In the genomic region with DNA sequence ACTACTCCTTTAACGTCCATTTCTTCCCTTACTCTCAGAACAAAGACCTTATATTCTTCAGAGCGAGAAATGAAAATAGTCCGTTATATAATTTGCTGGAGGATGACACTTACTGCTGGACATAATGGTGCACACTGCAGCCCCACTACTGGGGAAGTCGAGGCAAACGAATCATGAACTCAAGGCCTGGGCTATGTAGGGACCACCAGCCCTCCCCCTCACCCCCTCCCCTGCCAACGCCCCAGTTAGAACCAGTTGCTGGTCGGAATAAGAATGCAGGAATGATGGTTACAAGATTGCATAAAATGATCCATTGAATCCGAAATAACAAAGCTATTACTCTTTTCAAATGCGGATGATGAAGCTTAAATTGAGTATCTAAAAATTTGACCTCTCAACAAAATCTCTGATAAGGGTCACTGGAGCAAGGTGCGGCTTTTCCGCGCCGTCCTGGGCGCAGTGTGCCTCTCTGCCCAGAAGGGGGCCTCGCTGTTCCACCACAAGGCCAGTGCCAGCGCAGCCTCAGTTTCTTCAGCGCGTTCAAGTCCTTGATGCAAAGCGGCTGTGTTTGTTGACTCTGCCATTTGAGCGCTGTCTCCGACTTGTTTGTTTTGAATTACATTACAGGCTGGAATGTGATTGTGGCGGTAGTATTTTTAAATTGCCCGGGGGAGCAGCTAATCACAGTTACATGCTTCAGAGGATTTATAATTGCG, we compare ENCODE assay signal across 8 mouse cellular contexts. TPM values are rescaled to one million over a fixed set of nuclear protein-coding genes. Genes with fewer than 3 reads are reported as not detected.
A peak's percentile ranks its signal among the peaks of the same experiment; 100 is the strongest.
DNase-seq lines count a peak whose midpoint lies in the region; ATAC-seq lines count a peak whose summit lies in the region.

No protein-coding gene starts in this region.

- no peak for ATAC-seq in erythroid progenitor cell, adult 5-6 weeks (replicated peaks; ENCODE audit: low FRiP score, poor library complexity, severe bottlenecking)

- DNase-seq in R1 (ENCODE audit: low read depth, low spot score), result peak; percentile 73
- peak; percentile 80 to 87 for DNase-seq in cerebellum, postnatal 25 days
- peak; percentile 64 for DNase-seq in gastrocnemius, postnatal 14 days
- DNase-seq in induced T-regulatory cell, adult 2 months (ENCODE audit: low read depth), result peak; percentile 60
- peak; percentile 73 to 81 for DNase-seq in left cerebral cortex, postnatal 25 days (ENCODE audit: low spot score in 2 of 2)
- peak; percentile 77 for DNase-seq in mesoderm, embryonic 11.5 days (ENCODE audit: low read depth, low spot score)
- DNase-seq in right cerebral cortex, postnatal 4 days, result peak; percentile 79

- intact Hi-C loops in gastrocnemius, postnatal 14 days (cut with DNase I; ENCODE audit: low total_unique reads), result loop anchor here (5.0 to 10.0 kb wide), 2 partner anchors 638 to 750 kb away; no protein-coding TSS in a partner anchor
- intact Hi-C loops in left cerebral cortex, postnatal 25 days (cut with DNase I), result loop anchor here (2.0 to 5.0 kb wide), 5 partner anchors 298 to 826 kb away; partner anchors contain the start of gene Hivep2

RNA-seq across cellular contexts. Expression of gene Pex3, which starts 11.6 kb away (rescaled TPM):
- 10 to 100 TPM; 12.3 to 12.8 TPM for total RNA-seq in gastrocnemius, postnatal 14 days (2021)
- total RNA-seq in left cerebral cortex, postnatal 25 days (2021), result 10 to 100 TPM; 24.3 to 27.7 TPM
- 9.7 and 16.8 TPM in 2 replicates for total RNA-seq in erythroid progenitor cell, adult 5-6 weeks (2015; ENCODE audit: low replicate concordance)
- total RNA-seq in erythroid progenitor cell, adult 5-6 weeks (2017; ENCODE audit: low replicate concordance), result 1.8 and 4.0 TPM in 2 replicates

RNA-seq across cellular contexts. Expression of gene Adat2, which starts 11.8 kb away (rescaled TPM):
- 1 to 10 TPM; 3.0 to 3.5 TPM for total RNA-seq in gastrocnemius, postnatal 14 days (2021)
- 1 to 10 TPM; 7.6 to 8.9 TPM for total RNA-seq in left cerebral cortex, postnatal 25 days (2021)
- total RNA-seq in erythroid progenitor cell, adult 5-6 weeks (2015; ENCODE audit: low replicate concordance), result 1.1 TPM in 1 of 2 replicates, not detected in the other
- total RNA-seq in erythroid progenitor cell, adult 5-6 weeks (2017; ENCODE audit: low replicate concordance), result 1.2 TPM in 1 of 2 replicates, not detected in the other
